In genomic region chr4:32244092-32244745, GRCm38 (mm10) we compare ENCODE assay signal across 15 mouse cellular contexts. TPM values are rescaled to one million over a fixed set of nuclear protein-coding genes. Genes with fewer than 3 reads are reported as not detected.
DNase-seq lines count a peak whose midpoint lies in the region; ATAC-seq and TF ChIP-seq lines count a peak whose summit lies in the region.
"Had no signal": no experiment of that assay in that cellular context is flagged by ENCODE, and none has a peak within 500 bp of the region (broad histone marks: within the 10 kb centered on the region; RNA-seq: fewer than 3 reads in every experiment).

No protein-coding gene starts in this region.

- no peaks in the 10 kb centered on the region for H3K79me2 ChIP-seq in heart, adult 2 months (replicated peaks; ENCODE audit: control insufficient read depth, insufficient read depth, low read length)

- H3K9me3 ChIP-seq in heart, embryonic 13.5 days, result no peaks in the 10 kb centered on the region
- H3K9me3 ChIP-seq in forebrain, embryonic 16.5 days (ENCODE audit: control insufficient read depth, low read length), result no peaks in the 10 kb centered on the region
- no peaks in the 10 kb centered on the region for H3K9me3 ChIP-seq in midbrain, embryonic 13.5 days
- H3K9me3 ChIP-seq: embryonic facial prominence, embryonic 12.5 days; intestine, embryonic 15.5 days had no signal

- ATAC-seq in heart, embryonic 13.5 days (ENCODE audit: extremely low read depth, insufficient number of reproducible peaks, low FRiP score, low TSS enrichment), result no peak
- ATAC-seq in forebrain, embryonic 16.5 days, result no peak
- no peak for ATAC-seq in midbrain, embryonic 13.5 days
- ATAC-seq: intestine, embryonic 15.5 days had no signal

- no peak for TF ChIP-seq CTCF in heart, adult 2 months (IDR thresholded peaks at IDR 0.05)

- no peak for TF ChIP-seq POLR2A in heart, adult 2 months (IDR thresholded peaks at IDR 0.05; ENCODE audit: insufficient read depth, low read depth, low read length)

- peaks cover 87% of the 10 kb centered on the region for H3K4me1 ChIP-seq in heart, embryonic 13.5 days
- H3K4me1 ChIP-seq in heart, adult 2 months (ENCODE audit: control insufficient read depth, insufficient read depth, low read length), result peaks cover 12% of the 10 kb centered on the region
- peaks cover 71% of the 10 kb centered on the region for H3K4me1 ChIP-seq in forebrain, embryonic 16.5 days (replicated peaks; ENCODE audit: control insufficient read depth, insufficient read depth, low read length)
- H3K4me1 ChIP-seq in midbrain, embryonic 13.5 days (replicated peaks), result peaks cover 79% of the 10 kb centered on the region

- H3K4me3 ChIP-seq in heart, embryonic 13.5 days, result 0 out of 2 replicates have a peak overlapping the region, but pooled peaks have one; percentile 2
- no peak overlapping the region for H3K4me3 ChIP-seq in heart, adult 2 months
- H3K4me3 ChIP-seq in forebrain, embryonic 16.5 days (replicated peaks; ENCODE audit: low read length), result no peak overlapping the region
- H3K4me3 ChIP-seq in midbrain, embryonic 13.5 days (replicated peaks), result no peak overlapping the region
- H3K4me3 ChIP-seq: embryonic facial prominence, embryonic 12.5 days; intestine, embryonic 15.5 days had no signal

- H3K27me3 ChIP-seq in heart, embryonic 13.5 days (replicated peaks), result no peaks in the 10 kb centered on the region
- no peaks in the 10 kb centered on the region for H3K27me3 ChIP-seq in heart, adult 2 months (ENCODE audit: control insufficient read depth, insufficient read depth, low read length)
- no peaks in the 10 kb centered on the region for H3K27me3 ChIP-seq in forebrain, embryonic 16.5 days (replicated peaks; ENCODE audit: control insufficient read depth, insufficient read depth, low read length)
- H3K27me3 ChIP-seq in midbrain, embryonic 13.5 days, result no peaks in the 10 kb centered on the region
- H3K27me3 ChIP-seq: embryonic facial prominence, embryonic 12.5 days; intestine, embryonic 15.5 days had no signal

- no peak for DNase-seq in heart, adult 2 months
- DNase-seq in ZHBTc4 (ENCODE audit: low read depth, low spot score), result peak; percentile 35
- DNase-seq in gastrocnemius, postnatal 25 days, result no peak
- no peak for DNase-seq in testis, postnatal 14 days (ENCODE audit: low spot score)
- no peak for DNase-seq in right cerebral cortex, postnatal 14 days
- DNase-seq: adrenal gland, adult 2 months; B cell, adult 2 months; retina, postnatal 1 day; thymus, postnatal 4 days had no signal

- 38% methylated on average over 18 of the region's 18 CpGs for WGBS in heart, embryonic 13.5 days
- WGBS in heart, adult 2 months, result 74% methylated on average over 18 of the region's 18 CpGs
- 25% methylated on average over 18 of the region's 18 CpGs for WGBS in forebrain, embryonic 16.5 days
- WGBS in midbrain, embryonic 13.5 days, result 42% methylated on average over 18 of the region's 18 CpGs

- peak overlapping the region; percentile 78 for H3K27ac ChIP-seq in heart, embryonic 13.5 days (replicated peaks)
- H3K27ac ChIP-seq in heart, adult 2 months, result no peak overlapping the region
- peak overlapping the region; percentile 58 for H3K27ac ChIP-seq in forebrain, embryonic 16.5 days (ENCODE audit: low read length)
- H3K27ac ChIP-seq in midbrain, embryonic 13.5 days, result peak overlapping the region; percentile 61
- H3K27ac ChIP-seq: embryonic facial prominence, embryonic 12.5 days; intestine, embryonic 15.5 days had no signal

- no peak for TF ChIP-seq EP300 in heart, adult 2 months (IDR thresholded peaks at IDR 0.05; ENCODE audit: insufficient read depth, low read depth, low read length)

- H3K36me3 ChIP-seq in heart, embryonic 13.5 days, result no peaks in the 10 kb centered on the region
- no peaks in the 10 kb centered on the region for H3K36me3 ChIP-seq in heart, adult 2 months (ENCODE audit: control insufficient read depth, insufficient read depth, low read length)
- H3K36me3 ChIP-seq in forebrain, embryonic 16.5 days (ENCODE audit: control insufficient read depth, insufficient read depth), result no peaks in the 10 kb centered on the region
- H3K36me3 ChIP-seq in midbrain, embryonic 13.5 days, result no peaks in the 10 kb centered on the region
- H3K36me3 ChIP-seq: embryonic facial prominence, embryonic 12.5 days; intestine, embryonic 15.5 days had no signal

- peak overlapping the region; percentile 64 for H3K9ac ChIP-seq in heart, embryonic 13.5 days
- H3K9ac ChIP-seq in heart, adult 2 months (ENCODE audit: low read depth, low read length), result no peak overlapping the region
- H3K9ac ChIP-seq in forebrain, embryonic 16.5 days (replicated peaks; ENCODE audit: low read depth, low read length), result no peak overlapping the region
- no peak overlapping the region for H3K9ac ChIP-seq in midbrain, embryonic 13.5 days (replicated peaks)
- H3K9ac ChIP-seq: embryonic facial prominence, embryonic 12.5 days; intestine, embryonic 15.5 days had no signal

- intact Hi-C loops in heart, adult 2 months (cut with DNase I), result no loop called here

- H3K4me2 ChIP-seq in heart, embryonic 13.5 days, result peak overlapping the region; percentile 52
- peak overlapping the region; percentile 25; the same call in 1 of the 2 replicates for H3K4me2 ChIP-seq in forebrain, embryonic 16.5 days (ENCODE audit: low read length)
- no peak overlapping the region for H3K4me2 ChIP-seq in midbrain, embryonic 13.5 days (replicated peaks)
- H3K4me2 ChIP-seq: embryonic facial prominence, embryonic 12.5 days; intestine, embryonic 15.5 days; liver, embryonic 11.5 days had no signal

RNA-seq across cellular contexts. Expression of gene Bach2, which starts 5.6 kb away (rescaled TPM):
- 7.0 and 7.1 TPM in 2 replicates for polyA plus RNA-seq in heart, embryonic 13.5 days (2015; fragmentation: Nextera tagmentation; extraction: Ambion mirVana)
- 1 to 10 TPM; 3.9 to 4.2 TPM for total RNA-seq in heart, adult 2 months (2021)
- 2.4 and 4.7 TPM in 2 replicates for polyA plus RNA-seq in heart, adult 2 months (2012; rRNA removed)
- 32.7 and 33.3 TPM in 2 replicates for polyA plus RNA-seq in forebrain, embryonic 16.5 days (2015; fragmentation: Nextera tagmentation; extraction: Ambion mirVana)
- 21.3 and 22.7 TPM in 2 replicates for polyA plus RNA-seq in midbrain, embryonic 13.5 days (2015; fragmentation: Nextera tagmentation; extraction: Ambion mirVana)
- total RNA-seq in gastrocnemius, postnatal 25 days (2021), result 1 to 10 TPM; 2.9 to 3.0 TPM
